Mouse (Mus musculus) lung, embryonic 16.5 days (tissue): ENCODE data around the gene Lrrc40. TPM values are rescaled to one million over a fixed set of nuclear protein-coding genes. Genes with fewer than 3 reads are reported as not detected.

Source experiments
- ATAC-seq: fragments of 200-750 bp; cut with Nextera tagmentation; 2 replicates; pipeline ENCODE4 v1.8.0; 2017; ENCODE audit warnings: low read depth, mild to moderate bottlenecking, moderate library complexity
- H3K27ac ChIP-seq: fragments of 300-500 bp; sonication (generic); 2 replicates; pipeline ENCODE4 v1.5.1; 2014; ENCODE audit warnings: mild to moderate bottlenecking, control low read depth, low read length
- H3K27me3 ChIP-seq: fragments of 300-500 bp; sonication (generic); 2 replicates; pipeline ENCODE4 v1.6.1; 2014; ENCODE audit warnings: low read depth, low read length, mixed read lengths; ENCODE audit not compliant: control insufficient read depth, insufficient read depth
- H3K36me3 ChIP-seq: fragments of 300-500 bp; sonication (generic); 2 replicates; pipeline ENCODE4 v1.6.1; 2014; ENCODE audit warnings: low read length; ENCODE audit not compliant: control insufficient read depth, insufficient read depth
- H3K4me1 ChIP-seq: fragments of 300-500 bp; sonication (generic); replicated peaks from 2 replicates; pipeline ENCODE4 v1.6.1; 2014; ENCODE audit warnings: low read length, mixed read lengths; ENCODE audit not compliant: control insufficient read depth, insufficient read depth
- H3K4me2 ChIP-seq: fragments of 300-500 bp; sonication (generic); 2 replicates; pipeline ENCODE4 v1.6.1; 2014; ENCODE audit warnings: low read depth, low read length, control low read depth
- H3K4me3 ChIP-seq: fragments of 300-500 bp; sonication (generic); 2 replicates; pipeline ENCODE4 v1.5.1; 2014; ENCODE audit warnings: mild to moderate bottlenecking, low read length, control low read depth
- H3K9ac ChIP-seq: fragments of 300-500 bp; sonication (generic); 2 replicates; pipeline ENCODE4 v1.6.1; 2014; ENCODE audit warnings: low read length, control low read depth
- H3K9me3 ChIP-seq: fragments of 300-500 bp; sonication (generic); 2 replicates; pipeline ENCODE4 v1.6.1; 2016; ENCODE audit warnings: low read length; ENCODE audit not compliant: control insufficient read depth
- WGBS: fragments of 180-500 bp; shearing (Covaris S2); extraction: QIAGEN DNeasy Blood & Tissue Kit; methylation state at CpG from one replicate; pipeline ENCODE4 v1.1.7; 2014; 5-methylcytosine and 5-hydroxymethylcytosine counted together
- polyA plus RNA-seq: library from polyadenylated mRNA; unstranded; fragments of >200 nt; fragmentation: Nextera tagmentation; extraction: Ambion mirVana; gene quantifications from 2 replicates; pipeline ENCODE4 v1.2.1, GENCODE M21; 2015

Gene Lrrc40
- polyA plus RNA-seq, 1 experiment from 2014 or later, result 52.2 TPM

DNA sequence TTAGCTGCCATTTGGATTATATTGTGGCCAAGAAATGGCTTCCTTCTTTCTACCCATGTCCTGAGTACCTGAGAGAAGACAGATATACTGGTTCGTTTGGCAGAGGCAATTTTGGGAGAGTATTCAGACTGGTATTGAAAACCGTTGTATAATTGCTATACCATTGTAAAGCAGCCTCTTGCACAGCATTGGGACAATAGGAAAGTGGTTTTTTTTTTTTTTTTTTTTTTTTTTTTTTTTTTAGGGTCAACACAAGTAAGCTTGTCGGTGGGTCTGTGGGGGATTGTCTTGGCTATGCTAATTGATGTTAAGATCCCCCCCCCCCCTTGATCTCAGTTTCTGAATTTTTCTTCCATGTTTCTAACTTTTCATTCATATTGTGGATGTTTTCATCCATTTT, 1.6 kb downstream of the Lrrc40 start:
- Histone ChIP-seq H3K36me3 (no peaks in the 10 kb centered on the region), H3K9ac (no peak overlapping the region), H3K27me3 (no peaks in the 10 kb centered on the region), H3K27ac (no peak overlapping the region), H3K4me1 (peaks cover 16% of the 10 kb centered on the region), H3K4me3 (no peak overlapping the region), H3K9me3 (no peaks in the 10 kb centered on the region), H3K4me2 (no peak overlapping the region)
- WGBS, result 88% methylated on average over 3 of the region's 3 CpGs
- ATAC-seq, result no peak

DNA sequence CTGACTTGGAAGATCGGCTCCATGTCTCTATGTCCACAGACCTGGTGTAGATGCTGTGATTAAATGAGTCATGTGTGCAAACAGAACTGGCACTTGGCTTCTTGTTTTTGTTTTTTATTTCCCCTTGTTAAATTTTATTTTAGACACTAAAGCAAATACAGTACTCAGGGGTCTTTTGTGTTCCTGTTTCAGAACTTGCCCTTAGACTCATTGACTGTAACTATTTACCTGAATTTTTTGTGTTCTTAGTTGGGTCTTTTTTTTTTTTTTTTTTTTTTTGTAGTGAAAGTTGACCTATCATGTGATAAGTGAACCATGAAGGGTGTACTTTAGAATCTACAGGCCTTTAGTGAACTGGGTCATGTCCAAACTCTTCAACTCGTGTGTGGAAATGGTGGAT, 4.3 kb downstream of the Lrrc40 start:
- Histone ChIP-seq H3K9ac (no peak overlapping the region), H3K4me1 (peaks cover 7% of the 10 kb centered on the region), H3K27ac (no peak overlapping the region), H3K27me3 (no peaks in the 10 kb centered on the region), H3K36me3 (no peaks in the 10 kb centered on the region), H3K4me3 (no peak overlapping the region), H3K9me3 (no peaks in the 10 kb centered on the region), H3K4me2 (no peak overlapping the region)
- no peak for ATAC-seq
- 68% methylated on average over 2 of the region's 2 CpGs for WGBS

DNA sequence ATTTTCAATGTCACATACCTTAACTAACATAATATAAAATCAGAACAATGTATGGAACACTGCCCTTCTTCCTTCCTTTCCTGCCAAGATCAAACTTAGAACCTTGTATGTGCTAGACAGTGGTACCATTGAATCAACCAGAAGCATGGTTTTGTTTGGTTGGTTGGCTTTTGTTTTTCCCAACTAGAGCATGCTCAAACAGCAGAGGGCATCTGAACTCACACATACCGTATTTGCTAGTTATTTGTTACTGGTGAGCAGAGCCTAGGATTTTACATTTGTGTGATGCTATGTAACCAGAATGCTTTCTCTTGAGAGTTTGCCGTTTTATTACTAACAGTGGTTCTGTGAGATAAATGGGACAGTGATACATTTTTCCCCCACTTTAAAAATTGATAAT, 13.0 kb downstream of the Lrrc40 start:
- Histone ChIP-seq H3K36me3 (no peaks in the 10 kb centered on the region), H3K27ac (no peak overlapping the region), H3K4me2 (no peak overlapping the region), H3K9ac (no peak overlapping the region), H3K4me3 (no peak overlapping the region), H3K4me1 (no peaks in the 10 kb centered on the region), H3K9me3 (no peaks in the 10 kb centered on the region), H3K27me3 (no peaks in the 10 kb centered on the region)
- 86% methylated on average over 2 of the region's 2 CpGs for WGBS
- no peak for ATAC-seq

DNA sequence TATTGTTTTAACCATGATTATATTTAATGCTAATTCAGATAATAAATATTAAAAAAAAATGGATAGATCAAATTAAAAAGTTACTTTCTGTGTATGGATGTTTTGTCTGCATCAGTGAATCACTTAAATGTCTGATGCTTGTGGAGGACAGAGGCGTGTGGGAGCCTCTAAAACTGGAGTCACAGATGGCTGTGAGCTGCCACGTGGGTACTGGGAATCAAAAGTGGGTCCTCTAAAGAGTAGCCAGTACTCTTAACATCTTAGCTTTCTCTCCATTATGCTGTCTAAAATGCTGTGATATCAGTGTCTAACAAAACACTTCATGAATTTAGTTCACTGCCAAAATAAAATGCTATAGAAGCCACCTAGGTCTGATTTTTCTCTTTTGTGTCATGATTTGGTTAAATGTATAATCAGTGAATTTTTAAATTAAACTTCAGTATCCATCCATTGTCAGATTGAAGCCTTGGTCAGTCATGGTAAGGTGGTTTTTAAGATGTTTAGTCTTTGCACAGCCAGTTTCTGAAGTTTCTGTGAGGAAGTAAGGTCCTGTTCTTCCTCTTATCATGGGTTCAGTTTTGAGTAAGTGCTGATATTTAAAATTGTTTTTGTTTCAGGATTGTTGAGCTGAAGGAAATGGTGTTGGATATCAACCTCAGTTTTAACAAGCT, 24.3 kb downstream of the Lrrc40 start:
- no peaks in the 10 kb centered on the region for H3K9me3 ChIP-seq
- no peak overlapping the region for H3K9ac ChIP-seq
- H3K4me1 ChIP-seq, result no peaks in the 10 kb centered on the region
- ATAC-seq, result no peak
- H3K4me2 ChIP-seq, result no peak overlapping the region
- 77% methylated on average over 2 of the region's 2 CpGs for WGBS
- no peak overlapping the region for H3K27ac ChIP-seq
- no peak overlapping the region for H3K4me3 ChIP-seq
- H3K36me3 ChIP-seq, result peaks cover 10% of the 10 kb centered on the region
- no peaks in the 10 kb centered on the region for H3K27me3 ChIP-seq

DNA sequence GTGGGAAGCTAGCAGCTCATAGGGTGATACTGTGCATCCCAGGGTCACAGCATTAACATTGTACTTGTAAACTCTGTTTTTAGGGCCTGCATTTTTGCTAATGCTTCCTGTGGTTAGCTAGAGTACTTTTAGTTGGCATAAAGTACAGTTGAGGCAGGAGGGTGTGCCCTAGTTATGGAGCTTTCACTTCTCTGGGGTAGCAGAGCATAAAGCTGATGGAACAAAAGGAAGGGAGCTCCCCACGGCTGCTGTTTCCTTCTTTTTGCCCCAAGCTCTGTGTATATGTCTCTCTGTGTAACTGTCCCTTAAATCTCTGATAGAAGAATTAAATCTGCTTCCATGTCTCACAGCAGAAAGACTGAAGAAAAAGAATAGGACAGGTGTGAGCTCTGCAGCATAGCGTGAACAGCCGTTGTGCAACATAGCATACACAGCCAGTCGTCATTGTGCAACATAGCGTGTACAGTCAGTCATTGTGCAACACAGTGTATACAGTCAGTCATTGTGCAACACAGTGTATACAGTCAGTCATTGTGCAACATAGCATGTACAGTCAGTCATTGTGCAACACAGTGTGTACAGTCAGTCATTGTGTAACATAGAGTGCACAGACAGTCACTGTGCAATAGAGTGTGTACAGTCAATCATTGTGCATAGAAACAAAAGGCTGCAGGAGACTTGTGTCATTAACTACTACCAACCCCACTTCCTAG, 25.5 kb downstream of the Lrrc40 start:
- peak; percentile 47 for ATAC-seq
- H3K4me3 ChIP-seq, result no peak overlapping the region
- H3K9me3 ChIP-seq, result no peaks in the 10 kb centered on the region
- 82% methylated on average over 5 of the region's 5 CpGs for WGBS
- no peak overlapping the region for H3K9ac ChIP-seq
- H3K27ac ChIP-seq, result no peak overlapping the region
- no peaks in the 10 kb centered on the region for H3K4me1 ChIP-seq
- H3K27me3 ChIP-seq, result no peaks in the 10 kb centered on the region
- no peak overlapping the region for H3K4me2 ChIP-seq
- H3K36me3 ChIP-seq, result peaks cover 5% of the 10 kb centered on the region

DNA sequence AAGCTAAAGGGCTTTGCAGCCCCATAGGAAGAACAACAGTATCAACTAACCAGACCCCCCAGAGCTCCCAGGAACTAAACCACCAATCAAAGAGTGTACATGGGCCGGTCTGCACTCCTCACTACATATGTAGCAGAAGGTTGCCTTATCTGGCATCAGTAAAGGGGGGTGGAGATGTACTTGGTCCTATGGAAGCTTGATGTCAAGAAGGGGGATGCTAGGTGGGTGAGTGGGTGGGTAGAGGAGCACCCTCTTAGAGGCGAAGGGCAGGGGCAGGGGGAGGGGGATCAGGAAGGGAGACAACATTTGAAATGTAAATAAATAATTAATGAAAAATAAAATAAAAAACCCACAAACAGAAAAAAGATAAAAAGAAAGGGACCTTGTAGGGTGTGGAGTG, 28.8 kb downstream of the Lrrc40 start:
- WGBS, result 85% methylated on average over 2 of the region's 2 CpGs
- Histone ChIP-seq H3K4me1 (no peaks in the 10 kb centered on the region), H3K4me3 (no peak overlapping the region), H3K27ac (no peak overlapping the region), H3K9ac (no peak overlapping the region), H3K27me3 (no peaks in the 10 kb centered on the region), H3K36me3 (peaks cover 3% of the 10 kb centered on the region; the same call in 1 of the 2 replicates), H3K4me2 (no peak overlapping the region), H3K9me3 (no peaks in the 10 kb centered on the region)
- ATAC-seq, result no peak

DNA sequence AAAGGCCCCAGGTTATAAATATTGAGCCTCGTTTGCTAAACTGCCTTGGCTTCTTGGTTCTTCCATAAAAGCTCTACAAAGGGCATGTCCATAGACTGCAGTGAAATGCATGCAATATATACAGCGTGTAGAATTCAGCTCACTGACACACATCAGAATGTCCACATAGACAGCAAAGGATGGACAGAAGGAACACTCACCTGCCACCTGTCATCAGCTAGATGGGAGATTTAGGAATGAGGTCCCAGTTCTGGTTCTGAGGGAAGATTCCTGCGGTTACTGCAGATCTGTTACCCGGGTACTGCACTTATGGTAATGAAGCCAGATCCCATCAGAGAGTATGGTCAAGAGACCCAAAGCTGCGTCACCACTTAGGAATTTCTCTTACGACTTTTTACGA, 31.5 kb downstream of the Lrrc40 start:
- Histone ChIP-seq H3K27me3 (no peaks in the 10 kb centered on the region), H3K36me3 (peaks cover 3% of the 10 kb centered on the region; the same call in 1 of the 2 replicates), H3K27ac (no peak overlapping the region), H3K4me2 (no peak overlapping the region), H3K9me3 (no peaks in the 10 kb centered on the region), H3K4me3 (no peak overlapping the region), H3K4me1 (no peaks in the 10 kb centered on the region), H3K9ac (no peak overlapping the region)
- ATAC-seq, result no peak
- 59% methylated on average over 7 of the region's 7 CpGs for WGBS

DNA sequence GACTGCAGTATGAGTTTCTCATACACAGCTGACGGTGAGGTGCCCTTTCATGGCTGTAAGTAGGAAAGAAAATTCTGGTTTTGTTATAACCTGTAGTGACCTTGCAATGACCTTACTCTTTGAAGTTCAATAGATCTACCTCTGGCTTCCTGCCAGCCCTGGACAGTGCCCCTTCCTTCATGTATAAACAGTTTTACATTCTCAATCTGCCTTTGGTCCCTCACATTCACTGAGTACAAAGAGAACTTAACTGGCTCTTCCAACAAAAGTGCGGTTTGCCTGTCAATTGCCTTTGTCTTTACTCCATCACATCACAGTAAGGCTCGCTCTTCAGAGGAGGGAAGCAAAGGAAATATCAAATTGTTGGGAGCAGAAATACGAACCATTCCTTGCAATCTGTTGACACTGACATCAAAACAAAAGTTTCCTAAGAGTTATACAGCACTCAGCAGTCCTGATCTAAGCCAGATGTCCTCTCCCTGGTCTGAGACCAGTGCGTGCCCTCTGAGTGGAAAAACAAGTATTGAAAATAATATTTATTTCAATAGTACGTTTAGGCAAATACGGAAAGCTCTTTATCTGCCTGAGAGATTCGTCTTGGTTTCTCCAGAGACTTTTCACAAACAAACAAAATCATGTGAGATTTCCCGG, 32.3 kb downstream of the Lrrc40 start:
- Histone ChIP-seq H3K4me3 (no peak overlapping the region), H3K27me3 (no peaks in the 10 kb centered on the region), H3K27ac (no peak overlapping the region), H3K9me3 (no peaks in the 10 kb centered on the region), H3K4me2 (no peak overlapping the region), H3K4me1 (no peaks in the 10 kb centered on the region), H3K36me3 (no peaks in the 10 kb centered on the region; the same call in 1 of the 2 replicates), H3K9ac (no peak overlapping the region)
- ATAC-seq, result no peak
- 33% methylated on average over 9 of the region's 9 CpGs for WGBS

DNA sequence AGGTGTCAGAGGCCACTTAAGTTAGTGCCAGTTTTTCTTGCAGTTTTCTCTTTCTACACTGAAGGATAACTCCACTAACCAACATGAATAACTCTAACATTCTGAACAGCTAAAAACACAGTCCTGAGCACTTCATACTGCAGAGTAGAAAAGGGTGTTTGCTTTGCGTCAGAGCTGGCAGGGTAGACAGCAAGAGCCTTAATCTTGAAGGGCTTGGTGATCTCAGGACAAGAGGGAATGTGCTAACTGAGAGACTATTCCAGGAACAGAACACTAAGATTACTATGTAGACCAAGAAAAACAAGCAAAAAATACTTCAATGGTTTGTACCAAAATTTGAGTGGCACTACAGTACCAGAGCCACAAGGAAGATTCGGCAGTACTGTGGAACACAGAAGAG, 38.5 kb downstream of the Lrrc40 start:
- no peaks in the 10 kb centered on the region for H3K9me3 ChIP-seq
- H3K27me3 ChIP-seq, result no peaks in the 10 kb centered on the region
- ATAC-seq, result peak; percentile 73
- WGBS, result 61% methylated on average over 2 of the region's 2 CpGs
- H3K4me2 ChIP-seq, result no peak overlapping the region
- H3K36me3 ChIP-seq, result no peaks in the 10 kb centered on the region
- no peak overlapping the region for H3K4me3 ChIP-seq
- no peak overlapping the region for H3K9ac ChIP-seq
- no peak overlapping the region for H3K27ac ChIP-seq
- H3K4me1 ChIP-seq, result no peaks in the 10 kb centered on the region
